Mouse (Mus musculus) skeletal muscle tissue, postnatal 0 days (tissue): ENCODE results near the gene Gm20929. TPM values are rescaled to one million over a fixed set of nuclear protein-coding genes. Genes with fewer than 3 reads are reported as not detected.

ENCODE experiments used
- polyA plus RNA-seq: library from polyadenylated mRNA; unstranded; fragments of >200 nt; fragmentation: Nextera tagmentation; extraction: Ambion mirVana; gene quantifications from 2 replicates; pipeline ENCODE4 v1.2.1, GENCODE M21; 2015

The Gm20929 gene
- polyA plus RNA-seq = not detected in 2 replicates

DNA sequence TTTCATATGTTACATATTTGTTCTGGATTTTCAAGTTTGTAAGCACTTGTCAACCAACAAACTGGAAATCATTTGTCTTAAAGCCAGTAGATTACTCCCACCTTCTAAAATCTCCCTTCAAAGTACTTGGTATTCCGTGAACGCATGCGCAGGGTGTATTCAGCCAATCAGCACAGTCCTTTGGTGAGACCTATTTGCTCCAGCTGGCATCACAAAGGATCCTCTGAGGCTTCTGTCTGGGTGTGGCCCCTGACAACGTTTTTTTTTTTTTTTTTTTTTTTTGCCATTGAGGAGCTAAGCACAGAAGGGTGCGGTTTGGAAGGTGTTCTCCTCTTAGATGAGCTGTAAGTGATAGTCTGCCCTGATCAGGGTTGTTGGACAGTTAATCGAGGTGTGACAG lies at the start of gene Gm20929:
TSS of gene Gm20929 (plus strand) at position 301 of the 400 bp plus-strand sequence.

